Mouse (Mus musculus) kidney, embryonic 16.5 days (tissue): ENCODE measurements around the gene Pmpca. TPM values are rescaled to one million over a fixed set of nuclear protein-coding genes. Genes with fewer than 3 reads are reported as not detected.

ENCODE experiments used
- ATAC-seq: fragments of 200-750 bp; cut with Nextera tagmentation; 2 replicates; pipeline ENCODE4 v1.8.0; 2017; ENCODE audit warnings: moderate TSS enrichment; ENCODE audit not compliant: low FRiP score, low TSS enrichment
- H3K27ac ChIP-seq: fragments of 300-500 bp; sonication (generic); 2 replicates; pipeline ENCODE4 v1.5.1; 2014; ENCODE audit warnings: low read length
- H3K27me3 ChIP-seq: fragments of 300-500 bp; sonication (generic); 2 replicates; pipeline ENCODE4 v1.6.1; 2014; ENCODE audit warnings: low read length, control low read depth, mixed read lengths; ENCODE audit not compliant: insufficient read depth
- H3K36me3 ChIP-seq: fragments of 300-500 bp; sonication (generic); 2 replicates; pipeline ENCODE4 v1.6.1; 2014; ENCODE audit warnings: low read length, control low read depth, mixed read lengths; ENCODE audit not compliant: insufficient read depth
- H3K4me1 ChIP-seq: fragments of 300-500 bp; sonication (generic); 2 replicates; pipeline ENCODE4 v1.6.1; 2014; ENCODE audit warnings: low read length, control low read depth, mixed read lengths; ENCODE audit not compliant: insufficient read depth
- H3K4me2 ChIP-seq: fragments of 300-500 bp; sonication (generic); replicated peaks from 2 replicates; pipeline ENCODE4 v1.6.1; 2014; ENCODE audit warnings: low read depth, low read length
- H3K4me3 ChIP-seq: fragments of 300-500 bp; sonication (generic); 2 replicates; pipeline ENCODE4 v1.5.1; 2014; ENCODE audit warnings: mild to moderate bottlenecking, low read length
- H3K9ac ChIP-seq: fragments of 300-500 bp; sonication (generic); replicated peaks from 2 replicates; pipeline ENCODE4 v1.6.1; 2014; ENCODE audit warnings: low read length
- H3K9me3 ChIP-seq: fragments of 300-500 bp; sonication (generic); 2 replicates; pipeline ENCODE4 v1.6.1; 2016; ENCODE audit warnings: low read length, control low read depth
- WGBS: fragments of 180-500 bp; shearing (Covaris S2); extraction: QIAGEN DNeasy Blood & Tissue Kit; methylation state at CpG from one replicate; pipeline ENCODE4 v1.1.7; 2014; 5-methylcytosine and 5-hydroxymethylcytosine counted together
- polyA plus RNA-seq: library from polyadenylated mRNA; unstranded; fragments of >200 nt; fragmentation: Nextera tagmentation; extraction: Ambion mirVana; gene quantifications from 2 replicates; pipeline ENCODE4 v1.2.1, GENCODE M21; 2015

Pmpca gene
- polyA plus RNA-seq, 1 experiment from 2014 or later, result 122 TPM

DNA sequence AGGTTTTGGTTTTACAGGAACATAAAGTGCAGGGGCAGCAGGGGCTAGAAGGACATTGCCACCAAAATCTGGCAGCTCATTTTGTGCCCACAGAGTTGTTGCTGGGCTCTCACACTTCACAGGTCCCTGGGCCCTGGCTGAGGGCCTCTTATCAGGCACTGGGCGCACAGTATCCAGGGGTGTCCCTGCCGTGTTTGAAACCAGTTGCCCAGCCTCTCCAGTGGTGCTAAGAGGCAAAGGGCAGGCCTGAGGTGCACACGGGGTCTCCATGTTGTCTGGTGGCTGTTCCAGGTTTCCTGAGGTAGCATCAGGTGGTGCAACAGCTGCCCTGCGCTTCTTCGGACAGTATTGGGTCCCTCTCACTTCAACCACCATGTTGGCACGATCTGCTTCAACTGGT, 50.5 kb downstream of the Pmpca start:
- 91% methylated on average over 6 of the region's 6 CpGs for WGBS
- no peaks in the 10 kb centered on the region for H3K9me3 ChIP-seq
- no peak overlapping the region for H3K27ac ChIP-seq
- no peaks in the 10 kb centered on the region for H3K27me3 ChIP-seq
- no peak overlapping the region for H3K9ac ChIP-seq
- ATAC-seq, result no peak
- H3K4me3 ChIP-seq, result no peak overlapping the region
- H3K4me1 ChIP-seq, result peaks cover 15% of the 10 kb centered on the region
- peaks cover 57% of the 10 kb centered on the region for H3K36me3 ChIP-seq
- no peak overlapping the region for H3K4me2 ChIP-seq

DNA sequence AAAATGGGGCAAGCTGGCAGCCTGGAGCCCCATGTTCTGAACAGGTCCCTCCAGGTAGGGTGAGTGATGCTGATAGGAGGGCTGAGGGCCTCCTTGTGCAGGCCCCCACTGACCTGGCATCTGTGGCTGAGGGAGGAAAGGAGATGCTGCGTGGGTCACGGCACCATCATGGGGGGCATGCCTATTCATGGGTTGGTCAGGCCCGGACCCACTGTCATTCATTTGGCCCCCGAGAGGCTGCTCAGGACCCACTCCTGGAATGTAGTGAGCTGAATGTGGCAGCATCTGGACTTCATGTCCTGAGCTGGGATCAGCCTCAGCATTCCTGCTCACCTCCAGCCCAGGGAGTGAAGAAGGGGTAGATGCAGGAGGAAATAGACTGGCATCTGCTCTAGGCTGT, 52.1 kb downstream of the Pmpca start:
- WGBS, result 92% methylated on average over 4 of the region's 4 CpGs
- Histone ChIP-seq H3K36me3 (peaks cover 42% of the 10 kb centered on the region), H3K4me2 (no peak overlapping the region), H3K4me1 (peaks cover 17% of the 10 kb centered on the region), H3K9me3 (no peaks in the 10 kb centered on the region), H3K27ac (no peak overlapping the region), H3K9ac (no peak overlapping the region), H3K27me3 (no peaks in the 10 kb centered on the region), H3K4me3 (no peak overlapping the region)
- ATAC-seq, result no peak

DNA sequence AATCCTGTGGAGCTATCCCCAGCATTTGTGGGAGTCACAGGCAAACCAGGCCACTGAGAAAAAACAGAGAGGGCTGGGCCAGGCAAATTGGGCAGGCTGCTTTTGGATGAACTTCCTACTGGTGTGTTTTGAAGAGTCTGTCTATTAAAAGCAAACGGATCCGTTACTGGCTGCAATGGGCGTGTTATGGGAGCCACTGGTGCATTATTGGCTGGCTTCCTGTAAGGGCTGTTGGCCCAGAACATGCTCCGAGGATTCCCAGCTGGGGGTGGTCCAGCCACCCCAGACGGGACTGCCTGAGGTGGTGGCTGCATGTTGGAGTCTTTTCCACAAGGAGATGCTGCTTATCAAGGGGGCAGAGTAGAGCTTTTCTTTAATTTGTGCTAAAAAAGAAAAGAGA, 52.5 kb downstream of the Pmpca start:
- WGBS, result 76% methylated on average over 5 of the region's 5 CpGs
- no peak overlapping the region for H3K4me3 ChIP-seq
- H3K36me3 ChIP-seq, result peaks cover 41% of the 10 kb centered on the region
- no peak overlapping the region for H3K4me2 ChIP-seq
- H3K27me3 ChIP-seq, result no peaks in the 10 kb centered on the region
- peaks cover 21% of the 10 kb centered on the region for H3K4me1 ChIP-seq
- ATAC-seq, result no peak
- no peak overlapping the region for H3K9ac ChIP-seq
- H3K27ac ChIP-seq, result no peak overlapping the region
- no peaks in the 10 kb centered on the region for H3K9me3 ChIP-seq

DNA sequence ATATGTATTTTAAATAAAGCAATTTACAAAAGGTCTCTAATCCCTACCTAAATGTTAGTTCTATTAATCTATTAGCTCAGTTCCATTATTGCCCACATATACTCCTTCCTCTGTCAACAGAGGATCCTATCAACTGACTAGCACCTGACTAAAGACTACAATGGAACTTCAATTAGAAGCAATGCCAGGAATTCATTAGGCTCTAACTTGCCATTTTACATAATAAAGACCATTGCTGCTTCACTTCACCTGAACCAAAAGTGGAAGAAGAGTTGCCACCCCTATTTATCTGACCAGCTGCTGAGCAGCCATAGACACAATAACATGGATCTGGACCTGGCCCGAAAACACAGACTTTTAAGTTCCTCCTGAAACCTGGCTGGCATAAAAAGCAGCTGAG, 53.7 kb downstream of the Pmpca start:
- H3K9ac ChIP-seq, result no peak overlapping the region
- WGBS, result 94% methylated on average over 1 of the region's 1 CpGs
- peaks cover 29% of the 10 kb centered on the region for H3K4me1 ChIP-seq
- H3K4me2 ChIP-seq, result no peak overlapping the region
- H3K9me3 ChIP-seq, result no peaks in the 10 kb centered on the region
- H3K27ac ChIP-seq, result no peak overlapping the region
- no peak for ATAC-seq
- no peak overlapping the region for H3K4me3 ChIP-seq
- peaks cover 37% of the 10 kb centered on the region for H3K36me3 ChIP-seq
- no peaks in the 10 kb centered on the region for H3K27me3 ChIP-seq

DNA sequence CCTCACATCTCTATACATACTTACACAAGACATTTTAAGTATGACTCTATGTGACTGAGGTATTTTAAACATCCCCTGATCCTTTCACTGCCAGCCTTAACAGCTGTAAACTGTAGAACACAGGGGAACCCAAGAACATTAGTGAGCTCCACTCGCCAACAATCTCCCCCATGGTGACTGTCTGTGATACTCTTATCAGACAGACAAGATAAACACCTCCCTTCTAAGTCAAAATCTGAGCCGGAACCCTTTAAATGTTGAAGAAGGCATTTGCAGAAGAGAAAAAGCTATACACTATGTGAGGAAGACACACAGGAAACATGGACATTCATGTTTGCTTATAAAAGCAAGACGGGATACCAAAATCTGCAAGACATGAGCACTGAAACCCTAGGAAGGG, 54.7 kb downstream of the Pmpca start:
- H3K4me2 ChIP-seq, result peak overlapping the region; percentile 79
- WGBS, result 34% methylated on average over 3 of the region's 3 CpGs

DNA sequence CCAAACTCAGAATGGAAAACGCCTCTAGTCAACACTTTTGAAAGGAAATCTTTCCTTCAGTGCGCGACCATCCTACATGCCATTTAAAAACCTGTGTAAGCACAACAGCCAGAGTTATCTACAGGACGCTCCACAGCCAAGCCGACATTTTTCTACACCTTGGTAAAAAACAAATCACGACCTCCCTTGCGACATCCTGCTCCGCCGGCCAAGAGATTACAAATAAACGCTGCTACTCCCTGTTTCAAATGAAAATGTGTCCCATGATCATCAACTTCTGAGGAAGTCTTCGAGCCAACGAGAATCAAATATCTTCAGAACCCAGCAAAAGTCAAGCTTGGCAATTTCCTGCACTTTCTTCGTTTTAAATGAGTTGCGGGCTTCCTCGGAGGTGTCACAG, 55.2 kb downstream of the Pmpca start:
- Histone ChIP-seq H3K4me2 (peak overlapping the region; percentile 79), H3K9me3 (no peaks in the 10 kb centered on the region), H3K36me3 (peaks cover 24% of the 10 kb centered on the region), H3K27ac (peak overlapping the region; percentile 71), H3K9ac (peak overlapping the region; percentile 93), H3K4me3 (peak overlapping the region; percentile 68), H3K27me3 (no peaks in the 10 kb centered on the region), H3K4me1 (peaks cover 29% of the 10 kb centered on the region)
- 3% methylated on average over 15 of the region's 15 CpGs for WGBS
- ATAC-seq, result no peak

More for the DNA sequence above, 54.7 kb downstream of the Pmpca start:
- H3K27me3 ChIP-seq, result no peaks in the 10 kb centered on the region
- H3K36me3 ChIP-seq, result peaks cover 29% of the 10 kb centered on the region
- no peaks in the 10 kb centered on the region for H3K9me3 ChIP-seq
- peak overlapping the region; percentile 93 for H3K9ac ChIP-seq
- H3K27ac ChIP-seq, result no peak overlapping the region
- ATAC-seq, result no peak
- peaks cover 29% of the 10 kb centered on the region for H3K4me1 ChIP-seq
- H3K4me3 ChIP-seq, result peak overlapping the region; percentile 68

DNA sequence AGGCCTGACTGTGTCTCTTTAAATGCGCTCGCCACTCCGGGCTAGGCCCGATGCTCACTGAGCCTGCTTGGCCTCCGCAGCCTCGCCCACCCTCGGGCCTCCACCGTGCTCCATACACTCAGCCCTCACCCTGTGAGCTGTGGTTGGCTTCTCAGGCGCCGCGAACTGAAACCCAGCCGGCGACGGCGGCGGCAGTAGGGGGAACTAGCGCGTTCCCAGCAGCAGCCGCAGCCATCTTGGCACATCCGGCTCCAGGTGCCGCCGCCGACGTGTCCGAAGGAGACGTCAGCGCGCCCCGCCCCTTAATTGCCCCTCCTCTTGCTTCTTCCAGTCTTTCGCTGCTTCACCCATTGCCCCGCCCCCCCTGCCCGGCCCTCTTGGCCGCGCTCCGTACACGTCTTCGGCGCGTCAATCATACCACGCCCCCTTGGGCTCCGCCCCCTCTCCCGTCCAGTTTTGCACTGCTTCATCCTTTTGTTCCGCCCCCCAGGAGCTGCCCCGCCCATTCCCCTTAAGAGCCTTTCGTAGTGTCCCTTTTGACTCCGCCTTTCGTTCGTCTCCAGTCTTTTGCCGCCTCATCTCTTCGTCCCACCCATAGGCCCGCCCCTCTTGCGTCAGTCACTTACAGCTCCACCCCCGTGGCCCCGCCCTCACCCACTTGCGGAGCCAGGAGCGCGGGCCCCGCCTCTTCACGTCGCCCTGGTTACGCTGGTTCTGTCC, 56.0 kb downstream of the Pmpca start, which contains the start of gene Sec16a:
Sec16a (minus strand) TSS at position 271 of the 720 bp plus-strand sequence.
- H3K9ac ChIP-seq, result peak within 1 kb of the TSS; percentile 93
- WGBS, result under 1% methylated on average over 60 of the region's 61 CpGs
- ATAC-seq, result peak; percentile 93
- no peaks in the 10 kb centered on the region for H3K9me3 ChIP-seq
- peak within 1 kb of the TSS; percentile 92 for H3K4me2 ChIP-seq
- H3K27ac ChIP-seq, result peak within 1 kb of the TSS; percentile 88
- peak within 1 kb of the TSS; percentile 68 for H3K4me3 ChIP-seq
- no peaks in the 10 kb centered on the region for H3K27me3 ChIP-seq
- peaks cover 29% of the 10 kb centered on the region for H3K4me1 ChIP-seq
- H3K36me3 ChIP-seq, result peaks cover 16% of the 10 kb centered on the region

DNA sequence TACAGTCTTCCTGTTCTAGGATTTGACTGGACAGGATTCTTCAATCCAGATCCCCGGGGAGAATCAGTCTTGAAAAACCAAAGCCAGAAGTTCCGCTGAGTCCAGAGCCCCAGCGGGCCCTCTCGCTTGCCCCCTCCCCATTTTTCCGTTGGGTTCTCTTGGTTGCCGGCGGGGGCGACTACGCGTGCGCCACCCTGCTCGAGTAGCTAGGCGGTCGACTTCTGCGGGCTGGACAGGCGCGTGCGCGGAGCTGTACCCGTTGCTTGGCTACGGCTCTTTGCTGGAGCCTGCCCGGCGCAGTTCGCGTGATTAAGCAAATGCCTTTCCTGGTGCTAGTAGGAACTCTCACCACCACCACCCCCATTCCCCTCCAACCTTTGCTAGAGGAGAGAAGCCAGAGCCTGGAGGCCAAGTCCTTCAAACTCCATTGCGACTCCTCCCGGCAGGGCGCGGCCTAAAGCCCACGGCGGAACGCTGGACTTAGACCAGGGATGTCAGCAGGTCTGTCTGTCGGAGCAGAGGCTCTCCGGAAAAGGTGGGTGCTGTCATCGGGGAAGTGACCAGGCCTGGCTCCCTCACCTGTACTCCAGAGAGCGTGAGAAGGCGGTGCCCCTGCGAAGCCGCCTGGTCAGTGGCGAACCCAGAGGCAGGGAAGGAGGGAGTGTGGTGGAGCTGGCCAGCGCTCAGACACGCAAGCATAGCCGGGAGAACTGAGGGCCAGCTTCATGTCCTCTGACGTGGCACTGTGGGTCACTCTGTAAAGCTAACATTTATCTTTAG, 56.7 kb downstream of the Pmpca start:
- Histone ChIP-seq H3K4me2 (peak overlapping the region; percentile 92), H3K27ac (peak overlapping the region; percentile 88), H3K9me3 (no peaks in the 10 kb centered on the region), H3K27me3 (no peaks in the 10 kb centered on the region), H3K36me3 (peaks cover 10% of the 10 kb centered on the region), H3K4me3 (peak overlapping the region; percentile 68), H3K4me1 (peaks cover 29% of the 10 kb centered on the region), H3K9ac (peak overlapping the region; percentile 78)
- WGBS, result under 1% methylated on average over 44 of the region's 44 CpGs
- ATAC-seq, result peak; percentile 93

DNA sequence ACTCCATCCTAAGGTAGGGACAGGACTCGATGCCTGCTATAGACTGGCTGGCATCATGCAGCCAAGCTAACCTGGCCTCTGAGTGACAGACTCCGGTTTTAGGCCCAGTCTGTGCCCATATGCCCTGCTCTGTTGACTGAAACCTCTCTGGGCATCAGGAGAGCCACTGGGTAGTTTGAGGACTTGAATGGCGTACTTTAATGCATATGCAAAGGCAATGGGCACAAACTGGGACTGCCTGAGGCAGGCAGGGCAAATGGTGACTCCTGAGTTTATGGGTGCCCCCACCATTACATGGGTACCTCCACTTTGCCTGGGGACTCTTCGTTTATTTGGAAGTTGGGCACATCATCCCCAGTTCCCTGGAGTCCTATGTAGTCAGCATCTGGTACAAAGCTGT, 57.5 kb downstream of the Pmpca start:
- peak overlapping the region; percentile 88 for H3K27ac ChIP-seq
- H3K9me3 ChIP-seq, result no peaks in the 10 kb centered on the region
- peaks cover 29% of the 10 kb centered on the region for H3K4me1 ChIP-seq
- WGBS, result 73% methylated on average over 4 of the region's 4 CpGs
- H3K4me3 ChIP-seq, result peak overlapping the region; percentile 68
- H3K27me3 ChIP-seq, result no peaks in the 10 kb centered on the region
- peaks cover 2% of the 10 kb centered on the region; the same call in 1 of the 2 replicates for H3K36me3 ChIP-seq
- H3K9ac ChIP-seq, result peak overlapping the region; percentile 78
- peak overlapping the region; percentile 92 for H3K4me2 ChIP-seq
- no peak for ATAC-seq
